Mouse (Mus musculus) olfactory bulb, adult 2 months (tissue): ENCODE measurements around the gene Rhob. TPM values are rescaled to one million over a fixed set of nuclear protein-coding genes. Genes with fewer than 3 reads are reported as not detected.

ENCODE experiments used
- H3K27ac ChIP-seq: fragments of 200-500 bp; 2 replicates; pipeline ENCODE4 v1.5.1; 2012; ENCODE audit warnings: low read depth, low read length; ENCODE audit not compliant: insufficient read depth
- H3K4me1 ChIP-seq: fragments of 200-500 bp; 2 replicates; pipeline ENCODE4 v1.6.1; 2012; ENCODE audit warnings: low read length; ENCODE audit not compliant: control insufficient read depth, insufficient read depth
- H3K4me3 ChIP-seq: fragments of 200-500 bp; 2 replicates; pipeline ENCODE4 v1.5.1; 2012; ENCODE audit warnings: mild to moderate bottlenecking, low read depth, low read length, moderate library complexity; ENCODE audit not compliant: insufficient read depth
- CTCF ChIP-seq: fragments of 200-500 bp; IDR thresholded peaks from 2 replicates; pipeline ENCODE4 v1.5.1; 2012; ENCODE audit warnings: low read depth, mild to moderate bottlenecking, low read length, moderate library complexity; ENCODE audit not compliant: insufficient read depth
- POLR2A ChIP-seq: fragments of 200-500 bp; IDR thresholded peaks from 2 replicates; pipeline ENCODE4 v1.6.1; 2012; ENCODE audit warnings: mild to moderate bottlenecking, low read depth, low read length, moderate library complexity; ENCODE audit not compliant: insufficient read depth
- WGBS: fragments of 180-500 bp; shearing (Covaris S2); methylation state at CpG from one replicate; pipeline ENCODE4 v1.1.7; 2018; 5-methylcytosine and 5-hydroxymethylcytosine counted together
- polyA plus RNA-seq: library from polyadenylated mRNA; stranded (reverse); fragments of >200 nt; gene quantifications from 2 replicates; pipeline ENCODE4 v1.2.4, GENCODE M21; 2012; ENCODE audit warnings: low replicate concordance; ENCODE audit not compliant: missing spikeins, insufficient read depth, insufficient read length

Rhob gene
- polyA plus RNA-seq, 1 experiment: not detected

DNA sequence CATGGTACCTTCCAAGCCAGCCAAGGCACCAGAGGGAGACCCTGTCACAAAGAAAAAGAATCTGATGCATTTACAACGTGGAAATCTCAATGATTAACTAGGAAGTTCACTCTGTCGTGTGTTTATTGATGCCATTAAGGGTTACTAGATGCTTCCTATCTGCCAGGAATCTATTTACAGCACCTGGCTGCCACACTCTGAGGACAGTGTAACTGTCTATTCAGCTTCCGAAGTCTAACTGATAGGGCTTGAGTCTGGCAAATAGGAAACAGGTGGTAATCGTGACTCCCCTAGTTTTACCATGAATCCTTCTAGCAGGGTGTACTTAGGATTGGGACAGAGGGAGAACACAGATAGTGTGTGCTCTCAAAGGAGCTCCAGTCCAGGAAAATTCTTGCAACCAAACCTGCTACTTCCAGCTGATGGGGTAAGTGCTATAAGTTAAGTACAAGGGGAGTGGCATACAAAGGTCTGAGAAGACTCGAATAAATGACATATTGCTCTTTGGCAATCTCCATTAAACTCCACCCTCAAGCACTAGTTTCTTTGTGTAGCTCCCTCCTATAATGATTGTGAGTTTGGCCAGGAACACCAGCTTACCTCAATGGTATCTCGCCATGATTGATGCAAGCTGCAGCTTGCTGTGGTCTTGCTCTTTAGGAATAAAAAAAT, 10.6 kb upstream of the Rhob start:
- Histone ChIP-seq H3K4me1 (peaks cover 2% of the 10 kb centered on the region; the same call in 1 of the 2 replicates), H3K27ac (no peak overlapping the region), H3K4me3 (no peak overlapping the region)
- TF ChIP-seq CTCF: no peak
- 74% methylated on average over 6 of the region's 6 CpGs for WGBS

DNA sequence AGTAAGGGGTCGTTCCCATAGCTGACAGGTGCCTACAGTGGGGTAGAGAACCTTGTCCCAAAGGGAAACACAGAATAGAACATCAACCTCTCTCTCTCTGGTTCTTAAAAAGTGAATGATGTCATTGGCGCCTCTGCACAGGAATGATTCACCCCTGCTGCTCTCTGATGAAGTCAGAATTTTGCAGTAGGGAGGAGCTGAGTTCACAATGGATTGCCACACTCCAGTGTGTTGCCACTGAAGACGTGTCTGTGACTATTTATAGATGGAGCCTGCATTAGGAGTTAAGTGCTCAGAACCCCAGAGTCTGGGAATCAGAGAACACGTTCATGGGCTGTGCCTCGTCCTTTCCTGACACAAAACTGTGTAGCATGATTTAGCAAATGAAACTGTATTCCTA, 9.9 kb upstream of the Rhob start:
- Histone ChIP-seq H3K27ac (no peak overlapping the region), H3K4me1 (peaks cover 2% of the 10 kb centered on the region; the same call in 1 of the 2 replicates), H3K4me3 (no peak overlapping the region)
- TF ChIP-seq POLR2A (no peak), CTCF (no peak)
- WGBS: 41% methylated on average over 5 of the region's 5 CpGs

DNA sequence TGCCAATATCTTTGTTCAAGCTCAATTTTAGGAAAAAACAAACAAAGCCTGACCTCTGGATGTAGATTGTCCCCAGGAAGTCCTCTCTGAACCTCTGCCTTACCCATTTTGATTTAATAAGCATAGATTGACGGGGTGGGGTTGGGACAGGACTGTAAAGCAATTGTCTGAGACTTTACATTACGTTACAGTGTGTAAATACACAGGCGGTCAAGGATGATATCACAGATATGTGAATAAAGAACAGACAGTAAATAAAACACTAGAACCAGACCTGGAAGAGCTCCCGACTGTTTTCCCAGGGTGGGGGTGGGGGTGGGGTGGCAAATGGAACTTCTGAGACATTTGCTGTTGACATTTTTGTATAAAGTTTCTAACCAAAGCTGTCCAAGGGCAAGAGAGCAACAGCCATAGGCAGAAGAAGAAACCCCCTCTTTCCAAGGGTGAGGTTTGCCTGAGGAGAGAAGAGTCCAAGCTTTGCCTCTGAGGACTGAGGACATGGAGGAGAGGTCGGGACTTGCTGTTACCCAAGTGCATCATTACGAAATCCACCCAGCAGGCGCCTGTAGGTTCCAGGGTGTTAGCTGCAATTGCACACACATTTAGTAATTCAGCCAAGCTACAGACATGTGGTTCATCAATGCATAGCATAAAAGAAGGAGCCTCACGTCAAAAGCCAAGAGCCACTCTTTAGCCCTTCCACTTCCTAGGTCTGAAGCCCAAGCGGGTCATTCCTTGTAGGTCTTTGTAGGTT, 7.3 kb upstream of the Rhob start:
- H3K27ac ChIP-seq: no peak overlapping the region
- H3K4me3 ChIP-seq: no peak overlapping the region
- WGBS: 83% methylated on average over 9 of the region's 9 CpGs
- peaks cover 2% of the 10 kb centered on the region; the same call in 1 of the 2 replicates for H3K4me1 ChIP-seq
- TF ChIP-seq POLR2A: no peak
- TF ChIP-seq CTCF: no peak

DNA sequence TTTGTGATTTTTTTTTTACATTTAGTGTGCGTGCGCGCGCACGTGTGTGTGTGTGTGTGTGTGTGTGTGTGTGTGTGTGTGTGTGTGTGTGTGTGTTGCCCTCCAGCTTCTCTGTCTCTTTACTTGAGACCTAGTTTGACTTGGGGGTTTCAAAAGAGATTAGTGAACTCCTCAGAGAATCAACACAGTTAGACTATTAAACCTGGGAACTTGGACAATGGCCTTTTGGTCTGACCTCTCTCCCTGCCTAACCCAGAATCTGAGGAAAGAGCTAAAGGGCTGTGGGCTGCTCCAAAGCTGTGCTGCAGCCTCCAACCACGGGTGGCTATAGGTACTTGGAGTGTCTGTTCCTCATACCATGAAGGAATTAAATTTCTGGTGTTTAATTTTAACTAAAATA, 4.3 kb upstream of the Rhob start:
- Histone ChIP-seq H3K27ac (no peak overlapping the region), H3K4me1 (peaks cover 8% of the 10 kb centered on the region), H3K4me3 (no peak overlapping the region)
- 86% methylated on average over 6 of the region's 6 CpGs for WGBS
- no peak for TF ChIP-seq POLR2A

DNA sequence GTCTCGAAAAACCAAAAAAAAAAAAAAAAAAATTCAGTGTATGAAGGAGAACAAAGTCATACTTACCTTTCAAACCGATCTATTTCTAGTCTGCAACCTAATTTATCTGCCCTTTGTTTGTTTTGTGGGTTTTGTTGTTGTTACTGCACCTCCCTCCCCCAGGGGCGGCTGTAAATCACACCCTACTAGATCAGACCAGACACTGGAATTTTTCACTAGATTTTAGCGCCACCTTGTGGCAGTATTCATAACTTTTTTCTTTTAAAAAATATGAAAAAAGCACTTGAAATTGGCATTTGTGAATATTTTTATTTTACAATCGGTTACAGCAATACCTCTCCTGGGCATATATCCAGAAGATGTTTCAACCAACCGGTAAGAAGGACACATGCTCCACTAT, 2.7 kb upstream of the Rhob start:
- Histone ChIP-seq H3K4me3 (no peak overlapping the region), H3K4me1 (peaks cover 8% of the 10 kb centered on the region), H3K27ac (no peak overlapping the region)
- TF ChIP-seq POLR2A (no peak), CTCF (no peak)
- WGBS: 5% methylated on average over 6 of the region's 6 CpGs

DNA sequence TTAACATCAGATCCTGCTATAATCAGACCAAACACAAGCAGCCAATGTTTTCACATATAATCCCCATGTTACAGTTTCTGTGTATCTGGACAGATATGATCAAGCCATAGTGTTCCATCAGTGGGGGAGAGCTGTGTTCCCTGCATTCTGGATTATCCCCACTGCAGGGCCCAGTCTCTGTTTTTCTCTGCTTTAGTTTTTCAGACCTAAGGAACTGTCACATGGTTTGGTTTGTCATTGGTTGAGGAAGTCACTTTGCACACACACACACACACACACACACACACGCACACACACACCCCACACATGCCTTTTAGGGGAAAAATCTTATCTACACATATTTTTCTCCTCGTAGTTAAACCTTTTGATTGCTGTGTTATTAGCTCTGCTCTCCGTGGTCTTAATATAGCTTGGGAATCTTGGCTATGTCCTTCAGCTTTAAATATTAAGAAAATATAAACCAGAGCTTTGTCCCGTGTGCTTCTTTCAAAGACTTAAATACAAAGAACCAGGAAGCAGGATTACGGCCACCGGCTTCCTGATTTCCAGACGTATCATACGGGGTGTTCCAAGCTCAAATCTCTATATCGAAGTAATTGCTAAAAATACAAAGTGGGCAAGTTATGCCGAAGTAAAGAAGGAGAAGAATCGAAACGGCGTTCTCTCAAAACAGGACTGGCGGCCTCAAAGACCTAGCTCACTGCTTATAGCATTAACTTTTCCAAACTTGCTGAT, 1.9 kb upstream of the Rhob start:
- WGBS: 76% methylated on average over 14 of the region's 14 CpGs
- TF ChIP-seq POLR2A: no peak
- no peak for TF ChIP-seq CTCF
- Histone ChIP-seq H3K4me1 (peaks cover 8% of the 10 kb centered on the region), H3K4me3 (no peak overlapping the region), H3K27ac (no peak overlapping the region)

DNA sequence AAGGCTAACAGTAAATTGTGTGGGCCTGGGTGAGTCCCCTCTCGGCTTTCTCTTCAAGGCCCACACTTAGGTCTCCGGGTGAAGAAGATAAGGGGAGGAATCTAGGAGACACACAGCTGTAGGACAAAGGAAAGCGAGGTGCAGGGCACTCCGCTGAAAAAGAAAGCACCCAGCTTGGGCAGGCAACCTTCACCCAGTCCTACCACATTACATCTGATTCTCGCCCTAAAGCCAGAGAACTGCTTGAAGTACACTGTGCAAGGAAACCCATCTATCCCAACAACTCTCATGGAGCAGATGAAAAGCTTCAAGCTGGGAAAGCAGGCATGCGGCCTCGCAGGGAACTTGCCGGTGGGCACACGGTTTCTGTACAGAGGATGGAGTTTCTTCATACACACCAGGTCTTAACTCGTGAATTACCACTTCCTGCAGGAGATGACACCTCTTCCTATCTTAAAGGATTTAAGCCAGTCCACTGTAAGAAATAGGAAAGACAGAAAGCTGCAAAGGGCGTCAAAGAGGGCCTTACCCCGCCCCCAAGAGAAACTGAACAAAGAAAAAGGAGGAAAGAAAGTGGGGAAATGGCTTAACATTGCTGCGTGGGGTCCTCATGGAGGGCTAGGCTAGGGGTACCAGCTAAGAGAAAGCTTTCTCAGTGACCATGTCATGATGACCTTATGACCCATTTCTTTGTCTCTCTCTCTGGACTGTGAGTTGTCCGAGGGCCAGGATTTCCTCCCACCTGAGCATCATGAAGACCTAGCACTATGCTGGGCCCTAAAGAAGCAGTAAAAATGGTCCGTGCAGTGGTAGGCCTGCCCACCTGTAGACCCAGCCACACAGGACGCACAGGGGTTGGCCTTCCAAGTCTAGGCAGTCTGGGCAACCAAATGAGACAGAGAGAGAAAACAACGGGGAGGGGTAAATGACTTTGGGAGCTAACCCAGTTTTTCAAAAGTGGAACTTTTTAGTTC, 1.1 kb upstream of the Rhob start:
- 54% methylated on average over 17 of the region's 17 CpGs for WGBS
- H3K4me1 ChIP-seq: peaks cover 14% of the 10 kb centered on the region
- H3K4me3 ChIP-seq: peak overlapping the region; percentile 59
- peak overlapping the region; percentile 56 for H3K27ac ChIP-seq
- no peak for TF ChIP-seq POLR2A
- TF ChIP-seq CTCF: no peak
